Mouse (Mus musculus): ENCODE data around the gene Gm9945. TPM values are rescaled to one million over a fixed set of nuclear protein-coding genes. Genes with fewer than 3 reads are reported as not detected.

Gene Gm9945
- total RNA-seq, 4 experiments from 2014 or later: not detected

DNA sequence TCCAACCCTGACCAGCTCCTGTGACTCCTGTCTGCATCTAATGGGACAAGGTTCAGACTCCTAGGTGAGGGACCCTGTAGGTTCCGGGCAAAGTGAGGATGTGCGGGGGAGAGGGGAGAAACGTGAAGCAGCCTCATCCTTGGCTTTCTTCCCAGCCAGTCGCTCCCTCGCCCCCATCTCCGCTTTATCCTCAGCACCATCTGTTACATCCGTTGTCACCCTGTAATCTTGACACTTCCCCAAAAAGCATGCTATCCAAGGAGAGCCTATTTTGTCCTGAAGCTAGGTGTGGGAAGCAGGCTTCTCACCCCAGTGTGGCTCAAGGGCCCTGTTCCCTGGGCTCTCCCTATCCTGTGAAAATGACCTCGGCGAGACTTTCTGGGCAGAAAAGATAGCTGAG, 43.0 kb downstream of the Gm9945 start:
- DNase-seq: no peak

DNA sequence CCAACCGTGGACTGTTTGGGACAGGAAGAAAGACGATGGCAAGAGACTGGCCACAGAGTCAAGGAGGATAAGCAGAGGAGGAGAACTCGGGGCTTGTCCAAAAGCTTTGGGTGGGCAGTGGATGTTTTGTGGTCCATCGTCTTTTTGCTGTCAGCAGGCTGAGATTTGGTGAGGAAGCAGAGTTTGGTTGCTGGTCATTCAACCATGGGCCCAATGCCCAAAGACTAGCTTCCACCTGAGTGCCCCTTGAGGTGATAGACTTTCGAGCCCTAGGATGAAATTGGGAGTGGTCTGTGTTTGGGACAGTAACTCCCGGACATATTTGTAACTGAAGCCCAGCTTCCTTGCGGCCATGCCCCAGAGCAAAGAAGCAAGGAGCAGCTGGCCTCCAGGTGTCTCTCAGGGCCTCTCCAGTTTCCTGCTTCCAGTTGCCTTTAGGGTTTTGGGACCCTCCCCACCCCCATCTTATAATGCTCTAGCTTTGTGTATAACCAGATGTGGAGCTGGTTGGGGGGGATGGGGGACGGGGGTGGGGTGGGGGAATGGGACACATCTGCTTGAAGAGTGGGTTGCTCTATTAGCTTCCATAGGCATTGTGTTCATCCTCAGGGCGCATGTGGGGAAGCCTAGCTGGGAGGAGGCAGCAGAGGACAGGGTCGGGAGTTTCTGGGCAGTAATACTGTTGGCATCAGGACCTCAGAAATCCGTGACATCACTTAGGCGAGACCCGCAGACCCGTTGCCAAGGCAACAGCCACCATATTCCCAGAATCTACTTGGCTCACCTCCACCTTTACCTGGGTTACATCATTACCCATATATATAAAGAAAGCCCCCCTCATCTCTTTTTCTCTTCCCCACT, 43.8 kb downstream of the Gm9945 start:
- no peak for DNase-seq

DNA sequence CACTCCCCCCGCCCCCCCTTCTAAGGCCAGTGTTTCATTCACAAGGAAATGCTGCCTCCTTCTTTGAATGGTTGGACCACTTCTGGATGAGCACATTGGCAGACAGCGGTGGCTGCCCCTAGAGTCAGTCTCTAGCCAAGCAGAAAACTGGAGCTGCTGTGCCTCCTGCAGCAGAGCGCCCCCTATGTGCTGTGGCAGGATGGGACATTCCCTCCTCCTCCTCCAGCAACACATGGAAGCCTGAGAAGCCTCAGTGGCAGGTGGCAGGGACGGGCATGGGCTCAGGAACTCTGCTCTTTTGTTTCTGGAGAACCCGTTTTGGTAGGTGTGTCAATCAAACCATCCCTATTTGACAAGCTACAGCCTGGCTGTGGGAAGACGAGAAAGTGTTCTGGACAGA, 44.9 kb downstream of the Gm9945 start:
- no peak for DNase-seq

DNA sequence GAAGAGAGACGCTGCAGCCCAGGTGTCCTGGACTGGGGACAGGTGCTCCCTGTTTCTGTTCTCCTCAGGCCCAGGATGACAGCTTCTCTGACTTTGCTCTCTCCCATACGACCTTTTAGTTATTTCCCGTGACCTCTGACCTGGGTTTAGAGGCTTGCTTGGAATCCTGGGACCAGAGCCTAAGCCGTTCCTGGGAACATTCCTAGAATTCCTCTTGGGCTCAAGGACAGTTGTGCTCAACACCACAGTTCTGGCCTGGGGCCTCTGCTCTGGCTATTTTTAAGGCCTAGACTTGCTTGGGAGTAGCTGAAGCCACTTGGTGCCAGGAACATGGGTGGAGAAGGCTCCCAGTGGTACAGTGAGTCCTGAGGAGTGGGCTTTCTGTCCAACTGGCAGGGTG, 45.5 kb downstream of the Gm9945 start:
- DNase-seq: no peak

DNA sequence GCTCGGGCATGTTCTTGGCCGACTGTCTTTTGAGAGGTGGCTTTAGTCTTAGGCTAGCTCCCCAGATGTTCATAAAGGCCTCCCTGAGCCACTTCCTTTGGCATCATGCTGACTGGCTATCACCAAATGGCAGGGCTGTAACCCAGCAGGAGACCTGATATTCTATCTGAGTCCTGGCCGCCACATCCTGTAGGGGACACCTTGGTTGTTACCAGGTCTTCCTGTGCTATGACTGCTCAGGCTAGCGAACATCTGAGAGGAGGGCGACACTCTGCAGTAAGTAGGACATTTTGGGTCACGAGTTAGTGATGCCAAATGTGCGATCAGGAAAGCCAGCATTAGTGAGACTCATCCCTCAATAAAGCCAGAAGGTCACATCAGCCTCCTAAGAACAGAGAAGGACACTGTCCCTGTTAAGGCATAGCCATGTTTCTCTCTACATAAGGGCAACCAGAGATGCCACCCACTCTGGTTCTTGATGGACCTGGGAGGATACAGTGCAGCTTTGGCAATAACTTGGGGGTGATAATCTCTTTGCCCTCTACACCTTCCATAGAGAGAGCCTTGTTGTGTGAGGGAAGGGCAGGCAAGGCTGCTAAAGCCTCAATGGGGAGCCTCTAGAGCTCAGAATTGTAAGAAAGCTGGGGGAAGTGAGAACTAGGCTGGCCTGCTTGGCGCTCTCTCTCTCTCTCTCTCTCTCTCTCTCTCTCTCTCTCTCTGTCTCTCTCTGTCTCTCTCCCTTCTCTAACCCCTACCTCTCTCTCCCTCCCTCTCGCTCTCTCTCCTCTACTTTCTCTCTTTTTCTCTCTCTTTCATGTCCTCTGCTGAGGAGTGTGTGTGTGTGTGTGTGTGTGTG, 48.7 kb downstream of the Gm9945 start:
- DNase-seq: no peak

DNA sequence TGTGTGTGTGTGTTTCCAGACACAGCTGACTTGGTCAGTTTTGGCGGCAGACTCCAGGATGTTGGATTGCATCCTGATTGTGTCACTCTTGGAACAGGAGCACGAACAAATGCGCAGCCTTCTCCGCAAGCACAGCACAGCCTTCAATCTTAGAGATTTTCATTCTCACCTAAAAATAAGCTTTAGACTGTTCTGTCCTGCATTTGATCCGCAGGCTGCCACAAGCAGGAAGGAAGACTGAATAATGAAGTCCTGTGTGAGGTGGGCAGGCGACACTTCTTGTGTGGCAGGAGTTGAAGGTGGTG, 49.2 kb downstream of the Gm9945 start:
- DNase-seq: no peak

DNA sequence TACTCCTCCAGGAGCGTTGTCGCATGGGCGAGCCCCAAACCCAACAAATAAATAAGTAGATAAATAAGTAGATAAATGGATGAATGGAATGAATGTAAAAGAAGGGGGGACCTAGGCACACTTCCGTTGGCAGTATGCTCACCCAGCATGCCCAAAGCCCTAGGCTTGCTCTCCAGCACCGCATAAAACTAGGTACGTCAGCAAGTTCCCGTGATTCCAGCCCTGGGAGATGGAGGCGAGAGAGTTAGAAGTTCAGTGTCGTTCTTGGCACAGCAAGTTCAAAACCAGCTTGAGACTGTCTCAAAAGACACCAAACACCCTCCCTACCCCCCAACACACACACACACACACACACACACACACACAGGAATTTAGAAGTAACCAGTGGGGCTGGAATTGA, 50.0 kb downstream of the Gm9945 start:
- DNase-seq: no peak

Other genes with a start within 250 kb of the Gm9945 start
- 100 to 1,000 TPM; 164 to 203 (median 190) TPM for gene Hspa4, start 179.7 kb upstream of the Gm9945 start, total RNA-seq (2022)
- 10 to 100 TPM; 10.7 to 14.9 (median 12.4) TPM for gene Zcchc10, start 155.5 kb upstream of the Gm9945 start, total RNA-seq (2022)
- 100 to 1,000 TPM; 141 to 221 (median 184) TPM for gene Aff4, start 129.3 kb upstream of the Gm9945 start, total RNA-seq (2022)
- not detected for gene Leap2, start 57.0 kb upstream of the Gm9945 start, total RNA-seq (2022)
- 100 to 1,000 TPM; 496 to 883 (median 741) TPM for gene Uqcrq, start 49.3 kb upstream of the Gm9945 start, total RNA-seq (2022)
- gene Gdf9, start 49.1 kb upstream of the Gm9945 start, total RNA-seq (2022): 1 to 10 TPM in 2 of 4 experiments, under 1 TPM in 2; 0.37 to 2.9 (median 0.99) TPM
- under 1 TPM in 3 of 4 experiments, not detected in 1; 0.21 to 0.59 (median 0.48) TPM for gene Gm10447, start 23.1 kb upstream of the Gm9945 start, total RNA-seq (2022)
- 1 to 10 TPM; 2.6 to 10.0 (median 7.4) TPM for gene Shroom1, start 23.0 kb upstream of the Gm9945 start, total RNA-seq (2022)
- gene Gm9837, start 9.7 kb upstream of the Gm9945 start, total RNA-seq (2022): not detected
- gene Sowaha, start 108 bp downstream of the Gm9945 start, total RNA-seq (2022): 1 to 10 TPM in 1 of 4 experiments, under 1 TPM in 3; 0.32 to 1.0 (median 0.71) TPM
- 10 to 100 TPM; 37.0 to 51.7 (median 42.1) TPM for gene Sept8, start 39.1 kb downstream of the Gm9945 start, total RNA-seq (2022)
- 10 to 100 TPM; 28.4 to 36.3 (median 31.1) TPM for gene Kif3a, start 87.2 kb downstream of the Gm9945 start, total RNA-seq (2022)
- gene Il4, start 138.5 kb downstream of the Gm9945 start, total RNA-seq (2022): not detected
- not detected for gene Il13, start 154.5 kb downstream of the Gm9945 start, total RNA-seq (2022)
- 10 to 100 TPM; 15.2 to 21.9 (median 18.6) TPM for gene Rad50, start 227.2 kb downstream of the Gm9945 start, total RNA-seq (2022)
- gene Il5, start 240.6 kb downstream of the Gm9945 start, total RNA-seq (2022): not detected